Mouse (Mus musculus) ES-Bruce4 (cell line): ENCODE data around the gene Alcam.

ENCODE experiments used
- CTCF ChIP-seq: IDR thresholded peaks from one replicate; pipeline ENCODE4 v1.8.1; 2011; ENCODE audit warnings: low read depth, low read length
- EP300 ChIP-seq: IDR thresholded peaks from 2 replicates; pipeline ENCODE4 v1.6.1; 2011; ENCODE audit warnings: low read depth, low read length; ENCODE audit not compliant: insufficient read depth

- TF ChIP-seq CTCF (no peak), EP300 (no peak)
These were observed 203.7 kb downstream of the Alcam start for GRCm38 (mm10) chr16:52250196-52250595.
